Mouse (Mus musculus) large intestine, adult 2 months (tissue): ENCODE measurements around the gene Atp6ap2. TPM values are rescaled to one million over a fixed set of nuclear protein-coding genes. Genes with fewer than 3 reads are reported as not detected.
A peak's percentile ranks its signal among the peaks of the same experiment; 100 is the strongest.
"Not testable (repeated sequence)": the region's sequence is repeated elsewhere in the genome, so short reads cannot be mapped to it uniquely, and the experiment has no call there.

Experiments
- DNase-seq: peaks from one replicate; pipeline ENCODE4 v3.0.0-alpha.2; 2012; ENCODE audit warnings: low read depth, low spot score
- WGBS: fragments of 180-500 bp; shearing (Covaris S2); methylation state at CpG from one replicate; pipeline ENCODE4 v1.1.7; 2018; 5-methylcytosine and 5-hydroxymethylcytosine counted together
- polyA plus RNA-seq: library from polyadenylated mRNA; depleted of rRNA; stranded (reverse); fragments of >200 nt; gene quantifications from 2 replicates; pipeline ENCODE4 v1.2.3, GENCODE M21; 2012; rRNA removed

Atp6ap2 gene
- polyA plus RNA-seq, result 32.3 and 34.6 TPM in 2 replicates

- peak; percentile 74 for DNase-seq
- WGBS, result 21% methylated on average over 49 of the region's 49 CpGs
These were observed at the start of gene Atp6ap2 for GRCm38 (mm10) chrX:12587192-12587957. TSS of gene Atp6ap2 (plus strand) at chrX:12587801.

- no peak for DNase-seq
- 86% methylated on average over 1 of the region's 1 CpGs for WGBS
These were observed 43.2 kb upstream of the Atp6ap2 start for GRCm38 (mm10) chrX:12544417-12544816.

- DNase-seq, result no peak
- 70% methylated on average over 7 of the region's 7 CpGs for WGBS
These were observed 30.5 kb upstream of the Atp6ap2 start for GRCm38 (mm10) chrX:12557086-12557485.

GRCm38 (mm10) chrX:12571407-12571806, 16.2 kb upstream of the Atp6ap2 start:
- DNase-seq, result no peak
- WGBS, result 70% methylated on average over 1 of the region's 1 CpGs

- WGBS, result 78% methylated on average over 3 of the region's 3 CpGs
- no peak for DNase-seq
These were observed 9.7 kb upstream of the Atp6ap2 start for GRCm38 (mm10) chrX:12577936-12578335.

GRCm38 (mm10) chrX:12578339-12578868, 9.2 kb upstream of the Atp6ap2 start:
- WGBS, result 67% methylated on average over 2 of the region's 2 CpGs
- no peak for DNase-seq

GRCm38 (mm10) chrX:12583261-12583660, 4.3 kb upstream of the Atp6ap2 start:
- DNase-seq, result no peak
- WGBS, result 88% methylated on average over 5 of the region's 5 CpGs

GRCm38 (mm10) chrX:12587958-12588355, 356 bp downstream of the Atp6ap2 start:
- 13% methylated on average over 16 of the region's 18 CpGs for WGBS
- no peak for DNase-seq

- no peak for DNase-seq
- WGBS, result 33% methylated on average over 8 of the region's 8 CpGs
These were observed 3.9 kb downstream of the Atp6ap2 start for GRCm38 (mm10) chrX:12591401-12591943.

GRCm38 (mm10) chrX:12592011-12592410, 4.4 kb downstream of the Atp6ap2 start:
- WGBS, result 34% methylated on average over 5 of the region's 5 CpGs
- no peak for DNase-seq

- no peak for DNase-seq
- WGBS, result 51% methylated on average over 5 of the region's 5 CpGs
These were observed 6.2 kb downstream of the Atp6ap2 start for GRCm38 (mm10) chrX:12593824-12594223.

GRCm38 (mm10) chrX:12610541-12610940, 22.9 kb downstream of the Atp6ap2 start:
- DNase-seq, result not testable (repeated sequence)

- WGBS, result 25% methylated on average over 2 of the region's 2 CpGs
- DNase-seq, result no peak
These were observed 23.6 kb downstream of the Atp6ap2 start for GRCm38 (mm10) chrX:12611211-12611610.

GRCm38 (mm10) chrX:12612360-12612759, 24.8 kb downstream of the Atp6ap2 start:
- DNase-seq, result not testable (repeated sequence)
- 43% methylated on average over 1 of the region's 1 CpGs for WGBS

GRCm38 (mm10) chrX:12625131-12625530, 37.5 kb downstream of the Atp6ap2 start:
- no peak for DNase-seq
- WGBS, result 94% methylated on average over 2 of the region's 4 CpGs

- DNase-seq, result no peak
- WGBS, result 33% methylated on average over 2 of the region's 2 CpGs
These were observed 57.4 kb downstream of the Atp6ap2 start for GRCm38 (mm10) chrX:12644976-12645375.

- 56% methylated on average over 12 of the region's 12 CpGs for WGBS
- DNase-seq, result no peak
These were observed 58.1 kb downstream of the Atp6ap2 start for GRCm38 (mm10) chrX:12645531-12646304.

GRCm38 (mm10) chrX:12651906-12652305, 64.3 kb downstream of the Atp6ap2 start:
- 90% methylated on average over 16 of the region's 16 CpGs for WGBS

GRCm38 (mm10) chrX:12653879-12654278, 66.3 kb downstream of the Atp6ap2 start:
- WGBS, result 66% methylated on average over 2 of the region's 2 CpGs
- DNase-seq, result no peak

More at GRCm38 (mm10) chrX:12651906-12652305, 64.3 kb downstream of the Atp6ap2 start:
- DNase-seq, result no peak
